Mouse (Mus musculus) central nervous system, embryonic 18 days (tissue): ENCODE measurements around the gene Tgm6. TPM values are rescaled to one million over a fixed set of nuclear protein-coding genes. Genes with fewer than 3 reads are reported as not detected.

Source experiments
- polyA plus RNA-seq: library from polyadenylated mRNA; depleted of rRNA; stranded (reverse); fragments of >200 nt; gene quantifications from 2 replicates; pipeline ENCODE4 v1.2.3, GENCODE M21; 2012; rRNA removed

Tgm6 gene
- 0.27 and 0.35 TPM in 2 replicates for polyA plus RNA-seq

GRCm38 (mm10) chr2:130112116-130112515 is at the start of gene Tgm6:
Gene Tgm6 (plus strand): TSS chr2:130112416.

GRCm38 (mm10) chr2:130178706-130179506 is 66.7 kb downstream of the Tgm6 start, which contains the start of gene Snrpb:
Gene Snrpb (minus strand): TSS chr2:130179403.

DNA sequence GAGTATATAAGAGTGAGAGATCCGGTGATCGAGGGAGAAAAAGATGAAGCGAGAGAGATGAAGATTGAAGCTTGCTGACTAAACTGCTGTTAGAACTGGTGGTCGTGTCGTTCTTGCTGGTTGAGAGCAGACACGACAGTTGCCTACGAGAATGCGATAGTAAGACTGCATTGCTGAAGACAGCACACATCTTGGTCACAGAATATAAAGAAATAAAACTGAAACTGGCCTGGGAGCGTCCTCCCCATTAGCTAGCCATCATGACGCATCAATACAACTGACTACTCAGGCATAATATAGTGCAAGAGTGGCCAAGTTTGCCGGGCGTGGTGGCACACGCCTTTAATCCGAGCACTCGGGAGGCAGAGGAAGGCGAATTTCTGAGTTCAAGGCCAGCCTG is 82.7 kb downstream of the Tgm6 start, which contains the start of gene Tmc2:
TSS of gene Tmc2 (plus strand) at position 301 of the 400 bp plus-strand sequence.

Other genes with a start within 250 kb of the Tgm6 start
- 0.33 and 0.34 TPM in 2 replicates for gene Tgm3, start 100.1 kb upstream of the Tgm6 start, polyA plus RNA-seq
- 263 and 264 TPM in 2 replicates for gene Snrpb, start 67.0 kb downstream of the Tgm6 start, polyA plus RNA-seq
- gene Tmc2, start 82.8 kb downstream of the Tgm6 start, polyA plus RNA-seq: not detected in 2 replicates
- gene Nop56, start 162.0 kb downstream of the Tgm6 start, polyA plus RNA-seq: 237 and 256 TPM in 2 replicates
- 214 and 232 TPM in 2 replicates for gene Idh3b, start 172.1 kb downstream of the Tgm6 start, polyA plus RNA-seq
- 22.2 and 23.8 TPM in 2 replicates for gene Ebf4, start 182.8 kb downstream of the Tgm6 start, polyA plus RNA-seq